Mouse (Mus musculus): ENCODE results near the gene Mutyh.

- TF ChIP-seq MYOD1 (IDR thresholded peaks at IDR 0.05; ENCODE audit: control insufficient read depth, insufficient read length, low read depth) (no peak), USF1 (IDR thresholded peaks at IDR 0.05; ENCODE audit: low read depth) (no peak), CTCF (IDR thresholded peaks at IDR 0.05; ENCODE audit: control insufficient read depth, insufficient read depth, insufficient read length) (no peak), FOSL1 (IDR thresholded peaks at IDR 0.05; ENCODE audit: insufficient read depth, low read length, poor library complexity, severe bottlenecking) (no peak), CEBPB (IDR thresholded peaks at IDR 0.05; ENCODE audit: low read depth) (no peak)
Measured at GRCm38 (mm10) chr4:116777079-116777478, 30.4 kb upstream of the Mutyh start.

Measured in C2C12 (cell line).